Mouse (Mus musculus): ENCODE data around the gene Blnk. TPM values are rescaled to one million over a fixed set of nuclear protein-coding genes. Genes with fewer than 3 reads are reported as not detected.

Blnk gene
- 1 to 10 TPM; 1.5 to 1.8 TPM for total RNA-seq (2021)
- long read RNA-seq, experiment 1, partial matches to known transcripts = 0 of 2 reads
- long read RNA-seq, experiment 1, other reads (novel, unspliced or antisense) = 0 of 2 reads
- long read RNA-seq, experiment 2, partial matches to known transcripts = 0 of 2 reads
- long read RNA-seq, experiment 2, other reads (novel, unspliced or antisense) = 0 of 2 reads

GRCm38 (mm10) chr19:40994057-40994585 lies at the start of gene Blnk:
Gene Blnk (minus strand): TSS chr19:40994535.
- DNase-seq = peak; percentile 69

GRCm38 (mm10) chr19:41039110-41039509 lies 44.8 kb upstream of the Blnk start:
- no peak for DNase-seq

- no peak for DNase-seq
Observed at GRCm38 (mm10) chr19:41035809-41036551, 41.6 kb upstream of the Blnk start.

GRCm38 (mm10) chr19:41031869-41032268 lies 37.5 kb upstream of the Blnk start:
- DNase-seq = no peak

GRCm38 (mm10) chr19:41031009-41031408 lies 36.7 kb upstream of the Blnk start:
- peak; percentile 7 for DNase-seq

GRCm38 (mm10) chr19:41030161-41030560 lies 35.8 kb upstream of the Blnk start:
- no peak for DNase-seq

GRCm38 (mm10) chr19:41029219-41029618 lies 34.9 kb upstream of the Blnk start, which contains the start of gene Dntt:
Gene Dntt (plus strand): TSS chr19:41029275.
- DNase-seq = no peak

GRCm38 (mm10) chr19:41027601-41028000 lies 33.3 kb upstream of the Blnk start:
- no peak for DNase-seq

GRCm38 (mm10) chr19:41027024-41027423 lies 32.7 kb upstream of the Blnk start:
- DNase-seq = no peak

- no peak for DNase-seq
Observed at GRCm38 (mm10) chr19:41026551-41026950, 32.2 kb upstream of the Blnk start.

- DNase-seq = no peak
Observed at GRCm38 (mm10) chr19:41022244-41022643, 27.9 kb upstream of the Blnk start.

GRCm38 (mm10) chr19:41020537-41020936 lies 26.2 kb upstream of the Blnk start:
- DNase-seq = no peak

GRCm38 (mm10) chr19:41019164-41019675 lies 24.9 kb upstream of the Blnk start:
- DNase-seq = no peak

- peak; percentile 54 for DNase-seq
Observed at GRCm38 (mm10) chr19:41015951-41016716, 21.8 kb upstream of the Blnk start.

GRCm38 (mm10) chr19:41014003-41014402 lies 19.7 kb upstream of the Blnk start:
- no peak for DNase-seq

- DNase-seq = no peak
Observed at GRCm38 (mm10) chr19:41013591-41013990, 19.3 kb upstream of the Blnk start.

GRCm38 (mm10) chr19:41011676-41012075 lies 17.3 kb upstream of the Blnk start:
- DNase-seq = no peak

GRCm38 (mm10) chr19:41008674-41009395 lies 14.5 kb upstream of the Blnk start:
- DNase-seq = no peak

GRCm38 (mm10) chr19:41007733-41008132 lies 13.4 kb upstream of the Blnk start:
- DNase-seq = no peak

- DNase-seq = no peak
Observed at GRCm38 (mm10) chr19:41007326-41007725, 13.0 kb upstream of the Blnk start.

GRCm38 (mm10) chr19:41006621-41007020 lies 12.3 kb upstream of the Blnk start:
- DNase-seq = no peak

Data from adrenal gland, postnatal 10 days (tissue).